Mouse (Mus musculus): ENCODE measurements around the gene Skil.
A peak's percentile ranks its signal among the peaks of the same experiment; 100 is the strongest.
"Not testable (repeated sequence)": the region's sequence is repeated elsewhere in the genome, so short reads cannot be mapped to it uniquely, and the experiment has no call there.

The Skil gene

DNA sequence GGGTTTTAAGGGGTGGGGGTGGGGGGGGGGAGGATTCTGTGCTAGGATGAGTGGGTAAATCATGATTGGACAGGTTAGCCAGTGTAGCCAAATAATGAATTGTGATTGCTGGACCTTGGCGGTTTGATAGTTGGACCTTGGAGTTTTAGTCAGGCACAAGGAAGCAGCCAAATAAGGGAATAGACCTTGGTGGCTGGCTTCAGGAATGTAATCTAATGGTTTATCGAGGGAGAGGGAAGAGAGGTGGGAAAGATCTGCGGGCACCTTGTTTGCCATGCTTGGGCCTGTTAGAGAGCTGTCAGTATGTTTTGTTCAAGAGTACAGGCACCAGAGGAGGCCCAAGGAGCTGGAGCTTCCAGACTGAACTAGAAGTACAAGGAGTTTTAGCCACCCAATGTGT, 32.0 kb downstream of the Skil start:
- DNase-seq (ENCODE audit: low read depth in 1 of 2, low spot score in 2 of 2) = no peak

DNA sequence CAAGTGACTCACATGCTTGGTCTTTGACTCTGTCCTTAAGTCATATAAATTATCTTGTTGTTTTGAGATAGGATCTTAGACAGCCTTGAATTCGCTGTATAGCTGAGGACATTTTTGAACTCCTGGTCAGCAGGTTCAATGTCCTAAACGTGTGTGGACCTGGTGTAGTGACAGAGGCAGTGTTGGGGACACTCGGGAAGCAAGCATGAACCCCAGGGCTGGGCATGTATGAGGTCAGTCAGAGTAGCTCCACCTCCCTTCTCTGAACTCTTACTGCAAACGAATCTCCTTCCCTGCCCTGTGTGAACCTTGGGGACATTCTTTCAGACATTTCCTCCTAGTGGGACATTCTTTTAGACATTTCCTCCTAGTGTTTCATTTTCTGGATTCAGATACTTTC, 34.9 kb downstream of the Skil start:
- no peak for DNase-seq (ENCODE audit: low read depth in 1 of 2, low spot score in 2 of 2)

DNA sequence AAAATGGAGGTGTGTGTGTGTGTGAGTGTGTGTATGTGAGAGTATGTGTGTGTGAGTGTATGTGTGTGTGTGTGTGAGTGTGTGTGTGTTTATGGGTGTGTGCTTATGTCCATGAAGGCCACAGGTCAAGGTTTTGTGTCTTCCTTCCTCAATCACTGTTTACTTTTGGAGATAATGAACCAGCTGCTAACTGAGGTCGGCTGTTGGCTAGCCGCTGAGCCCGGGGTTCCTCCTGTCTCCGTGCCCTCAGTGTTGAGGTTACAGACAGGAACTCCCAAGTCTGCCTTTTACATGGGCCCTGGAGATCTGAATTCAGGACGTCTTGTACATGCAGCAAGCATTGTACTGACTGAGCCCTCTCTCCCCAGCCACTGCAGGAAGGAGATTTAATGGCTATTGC, 38.8 kb downstream of the Skil start:
- DNase-seq (ENCODE audit: low read depth in 1 of 2, low spot score in 2 of 2) = no peak

DNA sequence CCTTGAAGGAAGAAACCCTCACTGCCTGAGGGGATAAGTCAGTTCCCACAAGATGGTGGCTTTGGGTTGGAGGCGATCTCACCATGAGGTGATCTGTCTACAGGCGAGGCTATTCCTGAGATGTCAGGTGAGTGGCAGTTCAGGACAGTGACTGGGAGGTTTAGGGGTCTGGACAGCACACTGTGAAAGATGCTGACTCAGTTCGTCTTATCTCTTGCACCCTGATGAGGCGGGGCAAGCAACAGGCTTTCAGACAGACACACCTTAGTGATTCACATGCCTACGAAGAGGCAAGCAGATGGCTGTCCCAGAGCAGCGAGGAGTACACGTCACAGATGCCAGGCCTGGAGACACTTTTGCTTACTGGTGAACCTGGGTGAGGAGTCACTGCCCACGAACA, 39.4 kb downstream of the Skil start:
- DNase-seq (ENCODE audit: low read depth in 1 of 2, low spot score in 2 of 2) = no peak

DNA sequence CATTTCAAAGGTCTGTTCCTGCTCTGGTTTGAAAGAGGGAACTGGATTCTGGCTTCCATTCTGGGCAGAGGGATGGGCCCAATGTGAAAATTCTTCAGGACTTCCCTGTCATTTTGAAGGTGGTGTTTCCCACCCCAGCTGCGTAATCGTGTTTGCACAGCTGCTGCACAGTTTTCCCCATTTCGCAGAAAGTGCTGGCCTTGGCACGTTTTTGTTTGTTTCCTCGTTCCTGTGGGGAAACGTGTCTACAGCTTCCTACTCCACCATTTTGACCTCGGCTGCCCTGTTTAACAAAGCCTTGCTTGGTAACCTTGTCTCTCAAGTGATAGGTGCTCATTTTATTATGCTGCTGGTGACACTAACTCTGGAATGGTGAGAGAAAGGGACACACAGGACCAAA, 39.8 kb downstream of the Skil start:
- no peak for DNase-seq (ENCODE audit: low read depth in 1 of 2, low spot score in 2 of 2)

DNA sequence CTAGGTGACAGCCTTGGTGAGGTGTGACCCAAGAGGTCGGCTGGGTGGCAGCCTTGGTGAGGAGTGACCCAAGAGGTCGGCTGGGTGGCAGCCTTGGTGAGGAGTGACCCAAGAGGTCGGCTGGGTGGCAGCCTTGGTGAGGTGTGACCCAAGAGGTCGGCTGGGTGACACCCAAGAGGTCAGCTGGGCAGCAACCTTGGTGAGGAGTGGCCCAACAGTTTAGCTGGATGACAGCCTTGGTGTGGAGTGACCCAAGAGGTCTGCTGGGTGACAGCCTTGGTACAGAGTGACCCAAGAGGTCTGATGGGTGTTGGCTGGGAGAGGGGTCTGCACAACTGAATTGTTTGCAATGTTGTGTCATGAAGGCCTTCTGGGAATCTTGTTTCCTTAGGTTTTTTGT, 41.7 kb downstream of the Skil start:
- DNase-seq (ENCODE audit: low read depth in 1 of 2, low spot score in 2 of 2) = not testable (repeated sequence)

DNA sequence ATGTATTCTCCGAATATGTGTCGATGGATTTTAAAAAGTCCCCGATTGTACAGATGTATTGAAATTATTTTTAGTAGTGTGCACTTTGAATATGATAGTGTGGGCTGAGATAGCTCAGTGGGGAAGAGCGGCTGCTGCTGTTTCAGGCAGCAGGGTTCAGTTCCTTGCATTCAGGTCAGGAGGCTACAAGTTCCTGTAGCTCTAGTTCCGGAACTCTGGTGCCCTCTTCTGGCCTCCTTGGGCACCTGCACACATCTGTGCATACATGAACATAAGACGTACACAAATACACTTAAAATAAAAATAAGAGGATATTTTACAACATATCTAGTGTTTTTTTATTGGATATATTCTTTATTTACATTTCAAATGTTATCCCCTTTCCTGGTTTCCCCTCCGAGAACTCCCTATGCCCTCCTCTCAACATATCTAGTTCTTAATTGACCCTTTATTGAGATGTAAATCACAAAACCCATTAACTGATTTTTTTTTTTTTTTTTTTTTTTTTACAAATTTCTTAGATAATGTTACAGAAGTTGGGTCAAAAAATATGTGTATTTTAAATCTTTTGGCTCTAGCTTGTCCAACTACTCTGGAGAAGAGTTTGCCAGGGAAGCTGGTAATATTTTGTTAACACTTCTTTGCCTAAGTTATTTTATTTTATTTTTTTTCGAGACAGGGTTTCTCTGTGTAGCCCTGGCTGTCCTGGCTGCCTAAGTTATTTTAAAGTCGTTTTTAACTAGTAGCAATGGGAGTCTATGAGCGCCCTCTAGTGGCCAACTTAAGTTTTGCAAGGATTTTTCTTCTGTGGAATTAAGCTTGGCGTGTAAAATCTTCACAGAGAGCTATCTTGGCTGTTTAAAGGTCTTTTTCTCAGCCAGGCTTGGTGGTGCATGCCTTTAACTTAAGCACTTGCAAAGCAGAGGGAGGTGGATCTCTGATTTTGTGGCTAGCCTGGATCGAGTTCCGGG, 43.9 kb downstream of the Skil start:
- peak; percentile 28 to 43 for DNase-seq (ENCODE audit: low read depth in 1 of 2, low spot score in 2 of 2)

DNA sequence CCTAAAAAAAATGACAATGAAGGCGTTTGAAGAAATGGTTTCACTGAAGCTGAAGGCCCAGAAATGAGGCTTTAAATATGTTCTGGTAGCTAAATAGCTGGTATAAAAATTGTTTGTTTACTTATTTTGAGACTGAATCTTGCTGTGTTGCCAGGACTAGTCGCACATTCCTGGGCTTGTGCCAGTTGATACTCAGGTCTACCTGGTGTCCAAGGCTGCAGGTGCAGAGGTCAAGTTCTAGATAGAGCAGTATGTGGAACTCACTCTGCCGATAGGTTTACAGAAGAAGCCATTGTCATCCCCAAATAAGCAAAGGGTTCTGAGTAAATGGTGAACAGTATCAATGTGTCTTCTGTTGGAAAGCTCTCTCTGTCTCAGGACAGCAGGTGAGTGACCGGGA, 46.8 kb downstream of the Skil start:
- DNase-seq (ENCODE audit: low read depth in 1 of 2, low spot score in 2 of 2) = no peak

DNA sequence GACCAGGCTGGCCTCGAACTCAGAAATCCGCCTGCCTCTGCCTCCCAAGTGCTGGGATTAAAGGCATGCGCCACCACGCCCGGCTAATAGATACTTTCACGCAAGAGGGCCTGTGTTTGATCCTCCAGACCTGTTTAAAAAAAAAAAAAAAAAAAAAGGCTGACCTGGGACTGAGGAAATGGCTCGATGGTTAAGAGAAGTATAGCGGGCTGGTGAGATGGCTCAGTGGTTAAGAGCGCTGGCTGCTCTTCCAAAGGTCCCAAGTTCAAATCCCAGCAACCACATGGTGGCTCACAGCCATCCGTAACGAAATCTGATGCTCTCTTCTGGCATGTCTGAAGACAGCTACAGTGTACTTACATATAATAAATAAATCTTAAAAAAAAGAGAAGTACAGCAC, 50.4 kb downstream of the Skil start:
- DNase-seq (ENCODE audit: low read depth in 1 of 2, low spot score in 2 of 2) = not testable (repeated sequence)

DNA sequence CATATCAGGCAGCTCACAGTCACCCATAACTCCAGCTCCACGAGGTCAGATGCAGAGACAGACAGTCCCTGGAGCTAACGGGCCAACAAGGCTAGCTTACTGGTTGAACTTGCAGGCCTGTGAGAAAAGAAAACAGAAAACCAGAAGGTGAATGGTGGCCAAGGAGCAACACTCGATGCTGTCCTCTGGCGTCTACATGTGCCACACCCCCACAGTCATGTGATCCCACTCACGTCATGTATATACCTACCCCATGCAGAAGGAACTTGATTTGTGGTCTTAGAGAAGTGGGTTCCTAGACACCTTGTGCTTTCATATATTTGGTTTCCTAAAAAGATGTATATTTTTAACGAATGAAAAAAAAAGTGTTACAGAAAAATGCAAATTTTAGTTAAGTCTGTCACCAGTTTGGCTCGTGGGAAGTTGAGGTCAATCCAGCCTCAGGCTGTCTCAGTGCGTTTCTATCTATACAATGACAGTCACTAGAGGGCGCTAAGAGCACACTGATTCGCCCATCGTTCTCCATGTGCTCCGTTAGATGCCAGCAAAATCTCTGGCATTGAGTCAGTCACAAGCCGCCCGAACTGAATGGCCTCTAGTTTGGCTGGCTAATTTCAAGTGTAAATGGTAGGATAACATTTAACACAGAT, 50.9 kb downstream of the Skil start:
- DNase-seq (ENCODE audit: low read depth in 1 of 2, low spot score in 2 of 2) = peak; percentile 11 to 15

DNA sequence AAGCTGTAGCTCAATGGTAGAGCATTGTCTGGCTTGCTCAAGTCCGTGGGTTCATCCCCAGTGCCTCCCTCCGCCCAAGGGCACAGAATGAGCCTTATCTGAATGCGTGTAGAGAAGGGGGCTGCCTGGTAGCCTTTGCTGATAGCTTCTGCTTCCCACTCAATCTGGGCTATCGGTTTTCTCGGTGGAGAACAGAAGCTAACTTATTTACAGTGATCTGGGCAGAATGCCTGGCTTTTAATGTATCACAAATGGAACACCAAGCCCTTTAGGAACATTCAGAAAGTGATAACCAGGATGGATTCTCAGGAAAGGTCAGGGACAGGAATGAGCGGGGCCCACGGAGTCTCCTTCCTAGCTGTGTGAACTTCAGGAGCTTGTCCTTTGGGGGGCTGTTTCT, 53.7 kb downstream of the Skil start:
- no peak for DNase-seq (ENCODE audit: low read depth in 1 of 2, low spot score in 2 of 2)

DNA sequence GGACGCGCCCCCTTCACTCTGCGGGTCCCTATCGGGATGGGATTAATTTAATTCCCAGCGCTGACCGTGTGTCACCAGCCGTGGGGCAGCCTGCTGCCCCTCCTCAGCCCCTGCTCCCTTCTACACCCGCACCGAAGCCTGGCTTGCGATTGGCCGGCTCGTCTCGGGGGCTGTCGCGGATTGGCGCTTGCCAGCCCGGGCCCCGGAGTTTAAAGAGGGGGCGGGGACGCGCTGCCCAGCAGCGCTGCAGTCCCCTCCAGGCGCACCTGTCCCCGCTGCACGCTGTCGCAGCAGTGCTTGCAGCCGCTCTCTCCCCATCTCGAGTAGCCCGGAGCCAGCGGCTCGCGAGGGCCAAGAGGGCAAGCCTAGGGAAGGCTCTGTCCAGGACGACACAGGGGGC, 54.8 kb downstream of the Skil start, which contains the start of gene Cldn11:
Gene Cldn11 (plus strand): TSS at position 215 of the 400 bp plus-strand sequence.
- DNase-seq (ENCODE audit: low read depth in 1 of 2, low spot score in 2 of 2) = no peak

DNA sequence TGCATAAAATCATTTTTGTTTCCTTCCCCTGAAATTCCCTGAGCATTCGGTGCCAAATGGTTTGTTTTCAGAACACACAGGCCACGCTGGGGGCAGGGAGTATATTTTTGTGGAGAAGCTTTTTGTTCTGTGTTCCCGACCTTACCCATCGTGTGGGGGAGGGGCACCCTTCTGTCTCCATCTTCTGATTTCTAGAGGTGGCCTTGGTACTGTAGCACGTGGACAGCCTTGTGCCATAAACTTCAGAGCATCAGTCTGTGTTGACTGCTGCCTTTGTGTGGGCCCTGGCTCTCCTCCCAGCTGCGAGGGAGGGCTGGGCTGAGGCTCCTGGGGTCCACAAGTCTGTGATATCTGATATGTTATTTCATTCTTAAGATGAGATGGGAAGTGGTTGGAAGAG, 57.2 kb downstream of the Skil start:
- no peak for DNase-seq (ENCODE audit: low read depth in 1 of 2, low spot score in 2 of 2)

DNA sequence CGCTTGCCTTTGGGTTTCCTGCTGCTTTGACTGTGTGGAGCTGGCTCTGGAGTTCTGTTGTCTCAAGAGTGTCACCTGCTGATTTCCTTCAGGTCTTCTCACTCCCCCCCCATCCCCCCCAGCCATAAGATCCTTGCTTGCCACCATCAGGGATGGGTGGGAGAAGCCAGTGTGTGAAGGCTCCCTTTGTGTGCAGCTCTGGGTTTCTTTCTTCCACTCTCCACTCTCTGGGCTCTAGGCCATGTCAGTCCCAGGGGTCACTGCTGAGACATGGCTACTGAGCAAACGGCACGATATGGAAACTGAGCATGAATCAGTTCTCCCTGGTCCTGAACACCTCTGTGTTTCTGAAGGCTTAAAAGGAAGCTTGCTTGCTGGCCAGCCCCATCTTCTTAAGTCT, 61.3 kb downstream of the Skil start:
- DNase-seq (ENCODE audit: low read depth in 1 of 2, low spot score in 2 of 2) = no peak

DNA sequence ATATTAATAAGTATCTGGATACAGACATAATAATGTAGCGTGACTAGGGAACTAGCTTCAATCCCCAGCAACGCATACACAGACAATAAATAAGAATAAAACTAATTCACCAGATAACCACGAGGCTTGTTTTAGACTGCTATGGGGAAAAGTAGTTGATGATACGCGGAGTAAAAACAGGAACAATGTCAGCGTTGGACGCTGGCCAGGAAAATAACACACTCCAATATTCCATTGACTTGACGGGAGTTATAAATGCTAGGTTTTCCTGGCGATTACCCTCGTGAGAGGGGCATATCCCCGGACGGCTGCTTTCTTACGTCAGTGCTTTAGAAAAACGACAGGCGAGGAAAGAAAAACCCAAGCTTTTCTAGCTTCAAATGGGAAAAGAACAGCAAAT, 62.9 kb downstream of the Skil start:
- DNase-seq (ENCODE audit: low read depth in 1 of 2, low spot score in 2 of 2) = no peak

DNA sequence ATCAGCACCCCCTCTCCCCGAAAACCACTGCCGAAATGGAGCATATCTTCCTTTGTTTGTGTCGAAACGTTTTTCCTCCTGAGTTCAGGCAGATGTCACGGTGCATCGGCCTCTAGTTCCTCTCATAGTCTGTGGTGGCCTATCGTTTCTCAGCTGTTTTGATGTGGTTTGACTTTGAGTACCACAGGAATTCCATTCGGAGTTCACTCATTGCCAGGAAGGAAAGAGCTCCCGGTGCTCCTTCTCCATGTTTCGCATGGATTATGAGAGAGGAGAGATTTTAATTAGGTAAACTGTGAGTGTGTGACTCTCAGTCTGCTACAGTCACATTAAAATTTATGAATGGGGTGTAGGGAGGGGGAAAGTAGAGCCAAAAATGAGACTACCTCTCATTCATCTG, 65.2 kb downstream of the Skil start:
- no peak for DNase-seq (ENCODE audit: low read depth in 1 of 2, low spot score in 2 of 2)

DNA sequence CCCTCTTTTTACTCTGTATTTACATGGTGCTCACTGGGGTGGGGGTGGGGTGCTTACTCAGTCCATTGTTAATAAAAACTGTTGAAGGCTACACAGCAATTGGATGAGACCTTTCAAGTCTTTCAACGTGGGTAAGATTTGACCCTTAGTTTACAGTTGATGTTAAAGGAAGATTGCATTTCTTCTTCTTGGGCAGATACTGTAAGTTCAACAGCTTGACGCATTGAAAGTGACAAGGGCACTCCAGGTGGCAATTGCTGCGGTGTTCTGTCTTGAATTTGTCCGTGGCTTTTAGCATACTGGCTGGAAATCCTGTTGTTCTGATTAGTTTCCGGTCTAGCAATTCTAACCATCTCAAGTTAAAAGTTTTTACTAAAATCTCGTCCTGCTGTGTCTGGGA, 66.5 kb downstream of the Skil start:
- DNase-seq (ENCODE audit: low read depth in 1 of 2, low spot score in 2 of 2) = no peak

DNA sequence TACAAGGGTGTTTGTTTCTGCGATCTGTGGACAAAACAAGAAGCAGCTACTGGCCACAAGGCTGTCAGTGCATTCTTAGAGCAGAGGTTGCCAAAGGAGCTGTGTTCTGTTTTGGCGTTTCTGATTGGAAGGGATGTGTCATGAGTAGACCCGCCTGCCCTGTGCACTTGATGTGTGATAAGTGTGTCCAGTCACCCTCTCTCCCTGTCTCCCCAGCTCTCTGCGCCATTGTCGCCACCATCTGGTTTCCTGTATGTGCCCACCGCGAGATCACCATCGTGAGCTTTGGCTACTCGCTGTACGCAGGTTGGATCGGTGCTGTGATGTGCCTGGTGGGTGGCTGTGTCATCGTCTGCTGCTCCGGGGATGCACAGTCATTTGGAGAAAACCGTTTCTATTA, 68.0 kb downstream of the Skil start:
- DNase-seq (ENCODE audit: low read depth in 1 of 2, low spot score in 2 of 2) = no peak

DNA sequence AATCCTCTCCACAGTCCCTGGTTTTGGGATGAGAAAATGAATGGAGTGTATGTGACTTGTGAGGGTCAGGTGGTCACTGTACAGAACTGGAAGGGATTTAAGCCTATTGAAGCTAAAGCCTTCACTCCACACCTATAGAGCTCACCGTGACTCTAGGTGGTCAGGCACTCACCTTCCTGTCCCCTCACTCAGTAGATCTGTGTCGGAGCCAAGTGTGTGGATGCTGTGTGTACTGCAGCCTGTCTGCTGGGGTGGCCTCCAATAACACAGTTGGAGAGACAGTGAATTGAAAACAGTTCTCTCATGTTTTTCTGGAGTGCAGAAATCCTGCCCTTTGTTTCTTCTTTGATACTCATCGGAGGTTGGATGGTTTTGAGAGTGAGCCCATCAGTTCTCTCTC, 70.9 kb downstream of the Skil start:
- DNase-seq (ENCODE audit: low read depth in 1 of 2, low spot score in 2 of 2) = no peak

DNA sequence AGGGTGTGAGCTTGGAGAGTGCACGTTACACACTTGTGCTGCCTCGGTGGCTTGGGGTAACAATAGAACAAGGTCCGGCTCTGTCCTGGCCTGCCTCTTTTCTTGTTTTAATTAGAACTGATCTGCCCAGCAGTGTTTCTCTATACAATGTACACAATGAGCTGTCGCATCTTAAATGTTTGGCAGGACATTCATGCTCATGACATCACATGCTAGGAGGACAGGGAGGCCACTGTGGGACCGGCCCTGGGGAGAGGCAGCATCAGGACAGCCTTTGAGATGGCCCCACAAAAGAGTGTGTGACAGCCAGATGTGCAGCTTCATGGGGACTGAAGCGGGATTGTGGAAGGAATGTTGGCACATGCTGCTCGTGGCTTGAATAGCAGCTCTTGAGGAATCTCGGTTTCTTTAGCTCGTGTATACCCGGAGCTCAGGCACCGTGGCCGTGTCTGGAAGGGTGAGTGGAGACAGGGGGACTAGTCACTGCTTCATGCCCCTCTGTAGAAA, 71.6 kb downstream of the Skil start:
- no peak for DNase-seq (ENCODE audit: low read depth in 1 of 2, low spot score in 2 of 2)
